Mouse (Mus musculus) liver, adult 2 months (tissue): Measurements from ENCODE around the gene 1700037C18Rik.

ENCODE experiments used
- CTCF ChIP-seq: fragments of 200-500 bp; IDR thresholded peaks from 2 replicates; pipeline ENCODE4 v1.5.1; 2011; ENCODE audit warnings: low read depth, low read length, control low read depth
- POLR2A ChIP-seq: fragments of 200-500 bp; IDR thresholded peaks from 2 replicates; pipeline ENCODE4 v1.6.1; 2011; ENCODE audit warnings: low read length, control low read depth; ENCODE audit not compliant: insufficient read depth; ENCODE audit errors: extremely low read depth

GRCm38 (mm10) chr16:3855776-3856175 lies 52.7 kb downstream of the 1700037C18Rik start:
- TF ChIP-seq CTCF (no peak), POLR2A (no peak)
